Mouse (Mus musculus) liver, adult 10 weeks (tissue): ENCODE measurements around the gene Gm9922. TPM values are rescaled to one million over a fixed set of nuclear protein-coding genes. Genes with fewer than 3 reads are reported as not detected.

ENCODE experiments used
- polyA plus RNA-seq: library from polyadenylated mRNA; stranded (reverse); fragments of 350-450 nt; fragmentation: Illumina TruSeq; extraction: RNeasy Lipid Tissue Mini Kit (QIAGEN cat#74804); gene quantifications from one replicate; pipeline ENCODE4 v1.2.3, GENCODE M21; 2014; ENCODE audit warnings: low read depth, low replicate concordance

The Gm9922 gene
- polyA plus RNA-seq: not detected

GRCm38 (mm10) chr14:101729237-101729971, at the start of gene Gm9922, which contains the start of gene Lmo7:
Gene Gm9922, minus strand, starts transcription at chr14:101729814.
Gene Lmo7, plus strand, starts transcription at chr14:101729957.

Other genes with a start within 250 kb of the Gm9922 start
- gene Tbc1d4, start 120.6 kb downstream of the Gm9922 start, polyA plus RNA-seq: 3.8 TPM
- 70.6 TPM for gene Commd6, start 89.1 kb downstream of the Gm9922 start, polyA plus RNA-seq
- 92.5 TPM for gene Uchl3, start 75.8 kb downstream of the Gm9922 start, polyA plus RNA-seq
- gene Lmo7, start 143 bp upstream of the Gm9922 start, polyA plus RNA-seq: 17.4 TPM